Mouse (Mus musculus) spleen, postnatal 4 days (tissue): ENCODE data around the gene Pik3r3.
"Not testable (repeated sequence)": the region's sequence is repeated elsewhere in the genome, so short reads cannot be mapped to it uniquely, and the experiment has no call there.

Source experiments
- DNase-seq, 2 experiments: peaks; one replicate each; pipeline ENCODE4 v3.0.0; 2022; ENCODE audit warnings: low spot score in 2 of 2

Pik3r3 gene

GRCm38 (mm10) chr4:116221140-116221851 lies at the start of gene Pik3r3:
Gene Pik3r3 (plus strand): TSS chr4:116221618.
- DNase-seq = peak; percentile 98 to 99

GRCm38 (mm10) chr4:116173072-116173471 lies 48.3 kb upstream of the Pik3r3 start, which contains the start of the genes 1700042G07Rik and Gm49337:
Gene 1700042G07Rik (plus strand): TSS chr4:116173372.
Gene Gm49337 (plus strand): TSS chr4:116173384.
- DNase-seq = no peak

GRCm38 (mm10) chr4:116173752-116174151 lies 47.7 kb upstream of the Pik3r3 start:
- no peak for DNase-seq

GRCm38 (mm10) chr4:116174466-116175116 lies 46.8 kb upstream of the Pik3r3 start:
- DNase-seq = no peak

- DNase-seq = no peak
These were observed 46.3 kb upstream of the Pik3r3 start for GRCm38 (mm10) chr4:116175136-116175535.

- DNase-seq = no peak
These were observed 45.5 kb upstream of the Pik3r3 start for GRCm38 (mm10) chr4:116175711-116176542.

GRCm38 (mm10) chr4:116176543-116176988 lies 44.9 kb upstream of the Pik3r3 start:
- no peak for DNase-seq

DNA sequence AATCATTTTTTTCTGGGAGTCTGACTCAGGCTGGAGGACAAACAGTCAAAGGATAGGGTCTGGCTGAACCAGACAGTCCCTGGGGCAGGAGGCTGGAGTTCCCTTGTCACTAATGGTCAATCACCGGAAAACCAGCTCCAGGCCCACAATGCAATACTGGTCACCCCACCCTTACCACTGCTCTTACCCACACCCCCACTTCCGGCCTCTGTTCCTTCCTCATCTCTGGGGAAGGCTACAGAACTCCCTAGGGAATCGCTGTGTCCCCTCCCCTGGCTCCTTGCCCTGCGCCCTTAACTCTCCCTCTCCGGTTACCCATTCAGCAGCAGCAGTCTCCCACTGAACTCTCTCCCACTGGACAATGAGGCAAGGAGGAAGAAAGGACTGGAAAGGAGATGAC lies 44.3 kb upstream of the Pik3r3 start:
- DNase-seq = peak in 1 of 2 experiments; percentile 42

DNA sequence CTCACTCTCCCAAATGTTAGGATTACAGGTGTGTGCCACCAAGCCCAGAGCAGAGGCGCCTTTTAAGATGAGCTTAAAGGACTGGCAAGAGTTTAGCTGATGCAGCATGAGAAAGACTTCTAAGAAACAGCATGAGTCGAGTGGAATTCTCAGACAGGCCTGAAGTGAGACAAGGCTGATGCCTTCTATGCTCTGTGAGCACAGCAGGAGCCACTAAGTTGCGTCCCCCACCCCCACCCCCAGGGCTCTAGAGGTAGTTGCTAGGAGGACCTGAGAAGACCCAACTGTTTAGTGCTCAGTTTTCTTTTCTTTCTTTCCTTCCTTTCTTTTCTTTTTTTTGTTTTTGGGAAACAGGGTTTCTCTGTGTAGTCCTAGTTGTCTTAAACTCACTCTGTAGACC lies 39.3 kb upstream of the Pik3r3 start:
- DNase-seq = no peak

DNA sequence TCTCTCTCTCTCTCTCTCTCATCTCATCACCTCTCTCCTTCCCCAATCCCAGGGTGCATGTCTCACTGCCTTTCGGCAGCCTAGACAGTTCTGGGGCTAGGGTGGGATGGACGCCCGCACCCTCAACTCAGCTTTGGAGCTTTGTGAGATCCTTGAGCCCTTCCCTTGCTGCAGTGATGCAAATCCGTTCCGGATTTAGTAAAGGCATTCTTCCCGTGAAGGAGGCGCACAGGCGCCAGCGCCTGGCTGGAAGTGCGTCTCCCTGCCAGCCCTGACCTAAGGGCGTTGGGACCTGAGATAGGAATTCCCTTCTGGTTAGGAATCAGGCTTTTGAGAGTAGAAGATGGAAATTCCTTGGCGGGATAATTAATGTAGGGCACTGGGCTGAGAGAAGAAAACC lies 38.7 kb upstream of the Pik3r3 start:
- no peak for DNase-seq

GRCm38 (mm10) chr4:116185083-116185482 lies 36.3 kb upstream of the Pik3r3 start:
- no peak for DNase-seq

DNA sequence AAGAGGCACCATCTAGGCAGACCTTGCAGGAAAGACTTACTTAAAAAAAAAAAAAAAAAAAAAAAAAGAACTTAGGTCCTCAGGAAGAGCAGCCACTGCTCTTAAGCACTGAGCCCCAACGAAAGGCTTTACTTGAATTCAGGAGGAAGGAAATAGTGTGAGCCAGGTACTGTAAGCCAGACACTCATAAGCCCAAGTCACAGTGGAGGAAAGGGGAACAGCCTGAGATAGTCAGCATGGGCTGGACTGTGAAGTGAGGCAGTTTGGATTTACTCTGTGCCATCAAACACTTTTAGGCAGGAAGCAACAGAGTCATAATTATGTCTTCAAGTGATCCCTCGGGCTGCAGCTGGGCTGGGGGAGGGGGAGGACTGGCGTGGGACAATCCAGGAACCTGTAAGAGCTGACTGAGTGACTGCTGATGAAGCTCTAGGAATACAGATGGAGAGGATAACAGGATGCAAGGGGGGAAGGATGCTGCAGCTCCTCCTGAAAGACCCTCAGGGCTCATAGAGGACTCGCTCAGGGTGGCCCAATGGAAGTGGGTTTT lies 29.1 kb upstream of the Pik3r3 start:
- no peak for DNase-seq

GRCm38 (mm10) chr4:116193583-116194383 lies 27.6 kb upstream of the Pik3r3 start:
- DNase-seq = peak in 1 of 2 experiments; percentile 35

DNA sequence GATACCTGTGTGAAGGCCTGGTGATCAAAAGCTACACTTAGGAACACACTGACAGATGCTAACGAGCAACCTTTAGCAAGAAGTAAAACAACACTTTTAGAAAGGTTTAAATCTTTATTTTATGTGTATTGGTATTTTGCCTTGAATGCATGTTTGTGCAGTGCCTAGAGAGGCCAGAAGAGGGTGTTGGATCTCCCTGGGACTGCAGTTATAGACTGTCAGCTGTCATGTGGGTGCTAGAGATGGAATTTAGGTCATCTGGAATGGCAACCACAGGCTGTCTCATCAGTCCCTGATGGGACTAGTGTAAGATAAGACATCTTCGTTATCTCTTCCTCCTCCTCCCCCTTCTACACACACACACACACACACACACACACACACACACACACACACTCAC lies 23.0 kb upstream of the Pik3r3 start:
- no peak for DNase-seq

DNA sequence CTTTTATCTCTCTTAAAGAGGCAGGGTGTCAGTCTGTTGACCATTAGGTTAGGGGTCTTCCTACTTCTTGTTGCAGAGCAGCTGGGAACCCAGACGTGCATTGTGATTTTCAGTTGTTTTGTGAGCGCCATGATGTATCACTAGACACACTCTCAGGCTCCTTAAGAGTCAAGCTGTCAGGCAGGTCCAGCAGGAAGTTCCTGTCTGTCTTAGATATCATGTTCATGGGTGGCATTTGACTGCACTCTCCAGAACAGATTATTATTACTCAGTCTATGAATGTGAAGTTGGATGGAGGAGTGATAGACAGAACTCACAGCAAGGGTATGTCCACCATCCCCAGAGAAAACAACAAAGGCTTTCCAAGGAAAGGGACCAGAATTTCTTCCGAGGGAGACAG lies 17.0 kb upstream of the Pik3r3 start:
- no peak for DNase-seq

DNA sequence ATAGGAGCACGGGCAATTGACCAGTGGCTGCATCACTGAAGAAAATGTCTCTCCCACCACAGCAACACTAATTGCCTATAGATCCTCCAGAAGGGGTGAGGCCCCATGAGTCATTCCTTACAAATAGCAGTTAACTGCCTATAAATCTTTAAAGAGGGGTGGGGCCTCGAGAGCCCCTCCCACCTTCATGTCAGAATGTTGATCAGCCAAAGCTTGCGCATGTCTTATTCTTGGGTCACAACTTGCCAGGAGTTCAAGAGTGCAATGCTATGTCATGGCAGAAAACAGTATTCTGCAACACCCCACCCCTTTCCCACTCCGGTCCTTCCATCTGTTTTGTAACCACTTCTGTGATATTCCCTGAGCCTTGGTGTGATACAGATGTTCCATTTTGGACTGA lies 14.9 kb upstream of the Pik3r3 start:
- no peak for DNase-seq

GRCm38 (mm10) chr4:116208891-116209290 lies 12.5 kb upstream of the Pik3r3 start:
- DNase-seq = no peak

DNA sequence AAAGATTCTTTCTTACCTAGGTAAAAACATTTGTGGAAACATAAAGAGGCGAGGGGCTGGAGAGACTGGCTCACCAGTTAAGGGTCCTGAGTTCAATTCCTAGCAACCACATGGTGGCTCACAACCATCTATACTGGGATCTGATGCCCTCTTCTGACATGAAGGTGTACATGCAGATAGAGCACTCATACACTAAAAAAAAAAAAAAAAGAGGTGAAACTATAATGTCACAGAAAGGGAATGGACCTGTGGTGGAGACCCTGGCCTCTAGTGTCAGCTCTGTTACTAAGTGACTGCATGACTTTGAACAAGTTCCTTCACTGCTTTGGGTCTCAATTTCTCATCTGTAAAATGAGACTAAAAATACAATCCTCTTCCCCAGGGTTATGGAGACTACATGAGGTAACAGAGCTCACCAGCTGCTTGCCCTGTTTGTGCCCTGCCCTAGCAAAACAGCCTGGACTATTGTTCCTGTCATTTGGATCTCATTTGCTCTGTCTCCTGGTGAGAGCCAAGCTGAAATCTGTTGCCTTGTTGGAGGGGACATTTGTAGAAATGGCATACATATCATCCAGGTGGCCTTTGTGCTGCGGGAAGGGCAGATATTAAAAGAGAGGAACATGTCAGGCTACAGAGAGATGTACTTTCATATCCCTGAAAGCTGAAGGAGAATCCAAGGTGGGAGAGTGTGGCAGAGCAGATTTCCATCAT lies 5.4 kb upstream of the Pik3r3 start:
- no peak for DNase-seq

DNA sequence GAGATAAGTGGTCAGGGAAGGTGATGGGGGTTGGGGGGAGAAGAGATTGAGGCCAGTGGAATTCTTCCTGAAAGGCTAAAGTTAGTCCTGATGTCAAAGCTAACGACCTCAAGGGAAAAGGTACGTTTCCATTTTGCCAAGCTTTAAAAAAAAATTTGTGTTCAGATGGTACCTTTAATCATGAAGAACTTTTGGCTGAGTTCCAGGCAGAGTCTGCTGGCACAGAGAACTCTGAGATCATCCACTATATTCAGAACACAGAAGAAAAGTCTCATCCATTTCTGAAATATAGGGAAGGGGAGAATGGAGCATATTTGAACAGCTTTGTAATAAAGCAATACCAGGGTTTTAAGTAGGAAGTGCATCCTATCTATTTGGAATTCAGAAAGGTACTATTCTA lies 4.4 kb upstream of the Pik3r3 start:
- no peak for DNase-seq

DNA sequence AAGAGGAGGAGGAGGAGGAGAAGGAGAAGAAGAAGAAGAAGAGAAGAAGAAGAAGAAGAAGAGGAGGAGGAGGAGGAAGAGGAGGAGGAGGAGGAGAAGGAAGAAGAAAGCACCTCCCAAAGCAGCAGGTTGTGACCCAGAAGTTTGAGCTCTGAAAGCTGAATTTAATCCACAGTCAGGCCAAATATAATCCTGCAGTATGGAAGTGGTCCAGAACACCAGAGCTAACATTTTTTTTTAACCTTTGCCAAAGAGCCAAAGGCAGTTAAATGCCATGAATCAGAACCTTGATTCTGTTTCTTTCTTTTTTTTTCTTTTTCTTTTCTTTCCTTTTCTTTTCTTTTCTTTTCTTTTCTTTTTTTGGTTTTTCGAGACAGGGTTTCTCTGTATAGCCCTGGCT lies 3.8 kb upstream of the Pik3r3 start:
- not testable (repeated sequence) for DNase-seq

- no peak for DNase-seq
These were observed 2.4 kb upstream of the Pik3r3 start for GRCm38 (mm10) chr4:116219056-116219455.
